Mouse (Mus musculus): ENCODE data around the gene Thumpd2. TPM values are rescaled to one million over a fixed set of nuclear protein-coding genes. Genes with fewer than 3 reads are reported as not detected.

The Thumpd2 gene
- polyA plus RNA-seq, 1 experiment from 2014 or later: 14.3 TPM

DNA sequence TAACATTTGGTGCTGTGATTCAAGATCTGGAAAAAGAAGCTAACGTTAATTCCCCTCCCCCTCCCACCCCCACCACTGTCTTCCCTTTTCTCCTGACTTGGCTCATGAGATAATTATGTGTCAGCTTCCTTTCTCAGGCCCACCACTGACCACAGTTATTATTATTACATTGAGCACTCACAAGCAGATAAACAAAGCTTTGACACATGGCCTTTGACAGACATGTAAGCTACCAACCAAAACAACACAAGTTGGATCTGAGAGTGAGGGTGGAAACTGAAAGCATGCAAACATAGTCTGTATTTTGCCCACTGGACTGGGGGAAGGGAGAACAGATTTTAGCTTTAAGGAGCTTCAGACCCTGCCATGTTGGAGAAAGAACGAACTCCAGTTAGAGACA lies 67.7 kb downstream of the Thumpd2 start:
- Histone ChIP-seq H3K27ac (ENCODE audit: low read depth, low read length) (no peak overlapping the region), H3K36me3 (ENCODE audit: control insufficient read depth, insufficient read depth, low read length) (no peaks in the 10 kb centered on the region), H3K4me1 (ENCODE audit: control insufficient read depth, insufficient read depth, low read length) (no peaks in the 10 kb centered on the region), H3K9ac (ENCODE audit: low read depth, low read length) (no peak overlapping the region), H3K9me3 (ENCODE audit: control insufficient read depth, low read length) (no peaks in the 10 kb centered on the region), H3K27me3 (ENCODE audit: control insufficient read depth, insufficient read depth, low read length) (no peaks in the 10 kb centered on the region), H3K4me3 (ENCODE audit: low read length) (no peak overlapping the region), H3K4me2 (replicated peaks; ENCODE audit: low read depth, low read length) (no peak overlapping the region)
- no peak for ATAC-seq (ENCODE audit: low FRiP score, low TSS enrichment)
- 72% methylated on average over 2 of the region's 2 CpGs for WGBS

DNA sequence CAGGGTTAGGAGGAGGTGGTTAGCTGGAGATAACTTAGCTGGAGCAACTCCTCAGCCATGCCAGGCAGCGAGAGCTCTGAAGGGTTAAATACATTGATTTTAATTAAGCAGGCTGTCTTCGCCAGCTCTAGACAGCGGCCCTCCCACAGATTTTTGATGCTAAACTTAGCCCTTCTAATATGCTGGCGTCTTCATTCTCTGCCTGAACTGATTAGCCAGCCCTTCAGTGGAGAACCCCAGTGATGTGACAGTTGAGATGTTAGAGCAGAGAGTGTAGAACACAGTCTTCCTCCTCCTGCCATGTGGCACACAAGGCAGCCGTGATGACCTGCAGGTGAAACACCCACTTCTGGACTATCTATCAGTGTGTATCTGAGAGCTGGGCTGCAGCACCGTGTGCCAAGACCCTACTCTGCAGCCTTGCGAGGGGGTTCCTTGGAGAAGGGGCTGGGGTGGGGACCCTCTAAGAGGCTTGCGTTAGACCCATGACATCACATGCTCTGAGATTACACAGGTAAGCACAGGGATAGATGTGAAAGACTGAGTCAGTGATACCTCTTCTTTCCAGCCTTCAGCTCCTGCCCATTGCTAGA lies 73.3 kb downstream of the Thumpd2 start:
- no peaks in the 10 kb centered on the region for H3K9me3 ChIP-seq (ENCODE audit: control insufficient read depth, low read length)
- H3K9ac ChIP-seq (ENCODE audit: low read depth, low read length): no peak overlapping the region
- 59% methylated on average over 8 of the region's 8 CpGs for whole genome bisulfite sequencing
- no peak overlapping the region for H3K4me3 ChIP-seq (ENCODE audit: low read length)
- no peaks in the 10 kb centered on the region for H3K36me3 ChIP-seq (ENCODE audit: control insufficient read depth, insufficient read depth, low read length)
- H3K4me2 ChIP-seq (replicated peaks; ENCODE audit: low read depth, low read length): no peak overlapping the region
- no peak for ATAC-seq (ENCODE audit: low FRiP score, low TSS enrichment)
- H3K27me3 ChIP-seq (ENCODE audit: control insufficient read depth, insufficient read depth, low read length): no peaks in the 10 kb centered on the region
- H3K27ac ChIP-seq (ENCODE audit: low read depth, low read length): no peak overlapping the region
- H3K4me1 ChIP-seq (ENCODE audit: control insufficient read depth, insufficient read depth, low read length): no peaks in the 10 kb centered on the region

DNA sequence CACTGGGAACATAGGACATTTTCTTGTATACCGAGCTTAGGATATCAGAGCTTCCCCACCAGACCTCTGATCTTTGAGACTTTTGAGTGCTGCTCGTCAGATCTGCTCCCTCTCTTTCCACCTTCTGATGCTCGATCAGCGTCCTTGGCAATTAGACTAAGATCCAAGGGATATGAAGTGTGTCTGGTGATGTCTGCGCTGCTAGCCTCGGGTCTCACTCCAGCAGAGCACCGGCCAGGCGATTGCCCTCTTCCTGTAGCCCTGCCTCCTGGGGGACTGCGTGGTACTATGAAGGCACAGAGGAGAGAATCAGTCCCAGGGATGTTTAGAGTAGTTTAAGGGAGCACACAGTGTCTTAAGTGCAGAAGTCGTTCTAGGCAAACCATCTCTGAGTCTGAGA lies 81.9 kb downstream of the Thumpd2 start:
- WGBS: 82% methylated on average over 10 of the region's 10 CpGs
- ATAC-seq (ENCODE audit: low FRiP score, low TSS enrichment): no peak
- Histone ChIP-seq H3K4me3 (ENCODE audit: low read length) (no peak overlapping the region), H3K27ac (ENCODE audit: low read depth, low read length) (no peak overlapping the region), H3K9ac (ENCODE audit: low read depth, low read length) (no peak overlapping the region), H3K4me1 (ENCODE audit: control insufficient read depth, insufficient read depth, low read length) (no peaks in the 10 kb centered on the region), H3K36me3 (ENCODE audit: control insufficient read depth, insufficient read depth, low read length) (no peaks in the 10 kb centered on the region), H3K9me3 (ENCODE audit: control insufficient read depth, low read length) (no peaks in the 10 kb centered on the region), H3K4me2 (replicated peaks; ENCODE audit: low read depth, low read length) (no peak overlapping the region), H3K27me3 (ENCODE audit: control insufficient read depth, insufficient read depth, low read length) (no peaks in the 10 kb centered on the region)

GRCm38 (mm10) chr17:80982412-80982787 lies 82.5 kb downstream of the Thumpd2 start:
- ATAC-seq (ENCODE audit: low FRiP score, low TSS enrichment): peak; percentile 68; the same call in 1 of the 2 replicates

DNA sequence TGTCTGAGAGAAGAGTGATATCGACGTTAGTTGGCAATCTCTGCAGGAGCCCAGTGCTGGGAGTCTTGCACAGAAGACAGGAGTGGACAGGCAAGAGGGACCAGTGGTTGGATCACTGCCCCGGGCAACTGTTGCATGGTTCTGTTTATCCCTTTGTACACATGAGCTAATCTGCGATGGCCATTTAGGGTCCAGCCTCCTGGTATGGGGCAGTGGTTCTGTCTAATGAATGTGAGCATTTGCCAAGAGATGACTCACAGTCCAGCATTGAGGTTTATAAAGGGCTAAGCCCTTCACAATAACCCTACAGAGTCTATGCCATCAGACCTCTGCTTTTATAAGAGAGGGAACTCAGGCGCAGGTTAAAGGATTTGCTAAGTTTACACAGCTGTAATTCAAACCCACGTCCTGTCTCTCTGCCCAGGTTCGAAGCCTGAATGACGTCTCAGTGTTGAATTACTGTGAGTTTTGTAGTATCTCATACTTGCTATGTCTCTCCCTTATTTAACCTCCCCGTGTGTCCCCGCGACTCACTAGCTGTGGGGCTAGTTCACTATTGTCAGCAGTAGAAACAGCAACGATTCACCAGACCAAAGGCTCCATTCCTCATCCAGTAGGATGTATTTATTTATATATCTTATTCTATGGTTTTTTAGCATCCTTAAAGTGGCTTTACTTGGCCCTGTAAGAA lies 83.0 kb downstream of the Thumpd2 start:
- Histone ChIP-seq H3K9ac (ENCODE audit: low read depth, low read length) (no peak overlapping the region), H3K4me1 (ENCODE audit: control insufficient read depth, insufficient read depth, low read length) (no peaks in the 10 kb centered on the region), H3K9me3 (ENCODE audit: control insufficient read depth, low read length) (no peaks in the 10 kb centered on the region), H3K4me2 (replicated peaks; ENCODE audit: low read depth, low read length) (no peak overlapping the region), H3K27me3 (ENCODE audit: control insufficient read depth, insufficient read depth, low read length) (no peaks in the 10 kb centered on the region), H3K27ac (ENCODE audit: low read depth, low read length) (no peak overlapping the region), H3K36me3 (ENCODE audit: control insufficient read depth, insufficient read depth, low read length) (no peaks in the 10 kb centered on the region), H3K4me3 (ENCODE audit: low read length) (no peak overlapping the region)
- peak; percentile 12; the same call in 1 of the 2 replicates for ATAC-seq (ENCODE audit: low FRiP score, low TSS enrichment)
- WGBS: 64% methylated on average over 12 of the region's 12 CpGs

More at GRCm38 (mm10) chr17:80982412-80982787, 82.5 kb downstream of the Thumpd2 start:
- Histone ChIP-seq H3K4me1 (ENCODE audit: control insufficient read depth, insufficient read depth, low read length) (no peaks in the 10 kb centered on the region), H3K4me2 (replicated peaks; ENCODE audit: low read depth, low read length) (no peak overlapping the region), H3K36me3 (ENCODE audit: control insufficient read depth, insufficient read depth, low read length) (no peaks in the 10 kb centered on the region), H3K27ac (ENCODE audit: low read depth, low read length) (no peak overlapping the region), H3K9me3 (ENCODE audit: control insufficient read depth, low read length) (no peaks in the 10 kb centered on the region), H3K9ac (ENCODE audit: low read depth, low read length) (no peak overlapping the region), H3K4me3 (ENCODE audit: low read length) (no peak overlapping the region), H3K27me3 (ENCODE audit: control insufficient read depth, insufficient read depth, low read length) (no peaks in the 10 kb centered on the region)
- 10% methylated on average over 8 of the region's 8 CpGs for WGBS

DNA sequence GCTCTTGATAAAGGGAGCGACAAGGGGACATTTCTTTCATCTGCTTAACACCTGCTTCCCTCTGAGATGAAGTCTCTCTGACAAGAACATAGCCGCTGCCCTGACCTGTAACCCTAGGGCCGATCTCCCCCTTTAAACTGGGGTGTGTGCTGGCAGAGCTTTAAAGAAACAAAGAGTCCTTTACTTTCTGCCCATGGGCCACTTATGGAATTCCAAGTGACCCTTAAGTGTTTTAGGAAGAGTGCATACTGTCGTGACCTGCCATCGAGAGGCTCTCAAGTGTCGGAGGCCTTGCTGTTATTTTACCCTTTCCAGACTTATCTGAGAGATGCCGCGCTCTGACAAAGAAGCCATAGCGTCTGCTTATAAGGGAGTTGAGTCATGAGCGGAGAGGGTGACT lies 84.8 kb downstream of the Thumpd2 start:
- WGBS: 78% methylated on average over 10 of the region's 10 CpGs
- ATAC-seq (ENCODE audit: low FRiP score, low TSS enrichment): no peak
- no peak overlapping the region for H3K4me3 ChIP-seq (ENCODE audit: low read length)
- no peak overlapping the region for H3K9ac ChIP-seq (ENCODE audit: low read depth, low read length)
- H3K9me3 ChIP-seq (ENCODE audit: control insufficient read depth, low read length): no peaks in the 10 kb centered on the region
- H3K4me1 ChIP-seq (ENCODE audit: control insufficient read depth, insufficient read depth, low read length): no peaks in the 10 kb centered on the region
- no peaks in the 10 kb centered on the region for H3K36me3 ChIP-seq (ENCODE audit: control insufficient read depth, insufficient read depth, low read length)
- no peak overlapping the region for H3K27ac ChIP-seq (ENCODE audit: low read depth, low read length)
- H3K27me3 ChIP-seq (ENCODE audit: control insufficient read depth, insufficient read depth, low read length): no peaks in the 10 kb centered on the region
- H3K4me2 ChIP-seq (replicated peaks; ENCODE audit: low read depth, low read length): no peak overlapping the region

- H3K27ac ChIP-seq (ENCODE audit: low read depth, low read length): no peak overlapping the region; the same call in 1 of the 2 replicates
- 77% methylated on average over 5 of the region's 5 CpGs for WGBS
- ATAC-seq (ENCODE audit: low FRiP score, low TSS enrichment): no peak
- H3K4me2 ChIP-seq (replicated peaks; ENCODE audit: low read depth, low read length): no peak overlapping the region
- no peak overlapping the region for H3K9ac ChIP-seq (ENCODE audit: low read depth, low read length)
- no peak overlapping the region for H3K4me3 ChIP-seq (ENCODE audit: low read length)
- no peaks in the 10 kb centered on the region for H3K9me3 ChIP-seq (ENCODE audit: control insufficient read depth, low read length)
- no peaks in the 10 kb centered on the region for H3K36me3 ChIP-seq (ENCODE audit: control insufficient read depth, insufficient read depth, low read length)
- no peaks in the 10 kb centered on the region for H3K4me1 ChIP-seq (ENCODE audit: control insufficient read depth, insufficient read depth, low read length)
- no peaks in the 10 kb centered on the region for H3K27me3 ChIP-seq (ENCODE audit: control insufficient read depth, insufficient read depth, low read length)
Measured at GRCm38 (mm10) chr17:80977245-80977644, 87.6 kb downstream of the Thumpd2 start.

Other genes starting within 250 kb of the Thumpd2 start
- 10.8 and 11.7 TPM in 2 replicates for gene Tmem178, start 120.5 kb downstream of the Thumpd2 start, polyA plus RNA-seq (2014; fragmentation: Nextera tagmentation; extraction: Ambion mirVana)

All from kidney, embryonic 14.5 days (tissue).